Mouse (Mus musculus) MEL-GATA-1-ER (cell line): ENCODE measurements around the gene Lrrfip2.

Experiments
- DNase-seq: peaks from one replicate; pipeline ENCODE4 v3.0.0-alpha.2; 2012; ENCODE audit warnings: low read depth; ENCODE audit errors: extremely low read depth

The Lrrfip2 gene

GRCm38 (mm10) chr9:111118252-111118890 lies 979 bp downstream of the Lrrfip2 start:
- DNase-seq: peak; percentile 39

DNA sequence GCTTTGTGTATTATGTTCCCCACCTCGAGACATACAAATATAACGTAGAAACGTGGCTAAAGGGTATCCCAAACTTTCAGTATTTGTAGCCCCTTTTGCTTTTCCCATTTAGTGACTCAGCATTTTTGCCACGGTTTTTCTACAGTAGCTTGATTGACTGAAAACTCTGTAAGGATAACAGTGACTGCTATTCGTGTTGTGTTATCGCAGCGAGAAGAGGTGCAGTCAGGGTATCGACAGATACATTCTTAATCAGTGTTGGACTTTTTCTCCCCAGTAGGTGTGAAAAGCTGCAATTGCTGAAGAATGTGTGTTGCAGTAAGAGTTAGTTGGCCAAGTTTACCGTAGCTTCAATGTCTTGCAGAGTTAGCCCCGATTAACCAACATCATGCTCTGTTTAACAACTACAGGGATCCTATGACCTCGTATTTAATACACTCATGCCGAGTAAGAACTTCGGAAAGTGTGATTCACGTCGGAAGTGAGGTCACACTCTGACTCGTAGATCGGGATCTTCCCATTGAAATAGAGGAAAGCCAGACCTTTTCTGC lies 1.6 kb downstream of the Lrrfip2 start:
- DNase-seq: no peak

DNA sequence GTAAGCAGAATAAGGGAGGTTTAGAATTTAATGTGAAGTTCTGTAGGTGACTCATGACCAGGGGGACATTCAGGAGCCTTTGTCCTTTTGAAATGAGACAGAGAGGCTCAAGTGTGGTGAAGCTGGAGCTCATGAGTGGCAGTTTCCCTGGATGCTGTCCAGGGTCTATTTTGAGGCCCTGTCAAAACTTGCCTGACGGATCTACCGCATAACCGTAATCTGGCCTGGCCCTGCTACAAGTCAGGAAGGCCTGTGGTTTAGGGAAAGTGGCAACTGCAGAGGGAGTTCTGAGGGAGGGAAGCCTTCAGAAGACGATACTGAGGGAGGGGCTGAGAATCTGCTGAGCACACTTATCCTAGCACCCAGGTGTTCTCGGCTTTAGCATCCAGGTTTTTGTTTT lies 5.1 kb downstream of the Lrrfip2 start:
- peak; percentile 71 for DNase-seq

- no peak for DNase-seq
Measured at GRCm38 (mm10) chr9:111123336-111123735, 5.9 kb downstream of the Lrrfip2 start.

GRCm38 (mm10) chr9:111124440-111124839 lies 7.0 kb downstream of the Lrrfip2 start:
- no peak for DNase-seq

DNA sequence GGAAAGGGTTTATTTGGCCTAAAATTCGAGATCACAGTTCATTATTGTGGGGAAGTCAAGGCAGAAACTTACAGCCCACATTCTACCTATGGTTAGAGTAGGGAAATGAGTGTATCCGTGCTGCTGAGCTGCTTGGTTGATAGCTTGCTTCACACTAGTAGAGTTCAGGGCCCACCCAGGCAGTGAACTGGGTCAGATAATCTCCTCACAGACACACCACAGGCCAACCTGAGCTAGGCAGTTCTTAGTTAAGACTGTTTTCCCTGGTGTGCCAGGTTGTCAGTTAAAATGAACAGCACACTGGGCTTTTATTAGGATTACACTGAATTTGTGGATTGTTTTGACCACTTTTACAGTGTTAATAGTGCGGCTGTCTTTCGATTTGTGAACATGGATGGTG lies 9.3 kb downstream of the Lrrfip2 start:
- DNase-seq: no peak

GRCm38 (mm10) chr9:111127749-111128148 lies 10.4 kb downstream of the Lrrfip2 start:
- DNase-seq: no peak

GRCm38 (mm10) chr9:111130126-111130525 lies 12.7 kb downstream of the Lrrfip2 start:
- no peak for DNase-seq

DNA sequence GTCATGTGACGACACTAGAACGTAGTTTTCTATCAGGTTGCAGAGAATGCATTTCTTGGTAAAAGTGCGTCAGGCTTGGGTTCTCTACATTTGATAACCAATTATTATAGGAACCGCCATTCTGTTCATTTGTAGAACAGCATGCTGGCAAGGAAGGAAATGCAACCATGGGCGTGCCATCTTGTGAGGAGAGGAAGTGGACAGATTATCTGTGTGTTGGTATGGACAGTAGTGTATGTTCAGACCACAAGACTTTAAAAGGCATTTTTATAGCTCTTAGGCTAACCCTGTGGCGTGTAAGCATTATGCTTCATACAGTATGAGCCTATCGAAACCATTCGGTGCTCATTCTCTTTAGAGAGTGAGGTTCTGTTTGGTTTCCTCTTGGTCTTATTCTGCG lies 20.8 kb downstream of the Lrrfip2 start:
- no peak for DNase-seq

DNA sequence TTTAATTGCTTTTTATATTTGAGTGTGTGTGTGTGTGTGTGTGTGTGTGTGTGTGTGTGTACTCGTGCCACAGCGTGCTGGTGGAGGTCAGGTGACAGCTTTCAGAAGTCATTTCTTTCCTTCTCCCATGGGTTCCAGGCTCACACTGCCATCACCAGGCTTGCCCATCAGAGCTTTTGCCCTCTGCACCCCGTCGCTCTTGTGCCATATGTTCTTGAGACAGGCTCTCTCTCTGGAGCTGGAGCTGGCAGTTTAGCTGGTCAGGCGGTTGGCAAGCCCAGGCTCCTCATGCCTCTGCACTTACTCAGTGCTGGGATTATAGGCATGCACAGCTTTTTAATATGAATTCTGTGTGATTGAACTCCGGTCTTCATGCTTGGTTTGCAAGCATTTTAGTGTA lies 25.3 kb downstream of the Lrrfip2 start:
- no peak for DNase-seq

DNA sequence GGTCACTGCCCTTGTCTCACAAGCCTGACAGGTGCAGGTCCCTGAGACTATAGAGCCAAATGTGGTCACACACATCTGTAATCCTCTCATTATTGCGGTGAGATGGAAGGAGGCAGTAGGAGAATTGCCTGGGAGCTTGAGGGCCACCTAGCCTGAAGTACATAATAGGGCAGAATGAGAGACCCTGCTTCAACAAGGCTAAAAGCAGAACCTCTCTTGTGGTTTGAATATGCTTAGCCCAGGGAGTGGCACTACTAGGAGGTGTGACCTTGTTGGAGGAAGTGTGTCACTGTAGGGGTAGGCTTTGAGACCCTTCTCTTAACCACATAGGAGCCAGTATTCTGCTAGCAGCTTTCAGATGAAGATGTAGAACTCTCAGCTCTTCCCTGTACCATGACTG lies 26.0 kb downstream of the Lrrfip2 start:
- DNase-seq: peak; percentile 41

DNA sequence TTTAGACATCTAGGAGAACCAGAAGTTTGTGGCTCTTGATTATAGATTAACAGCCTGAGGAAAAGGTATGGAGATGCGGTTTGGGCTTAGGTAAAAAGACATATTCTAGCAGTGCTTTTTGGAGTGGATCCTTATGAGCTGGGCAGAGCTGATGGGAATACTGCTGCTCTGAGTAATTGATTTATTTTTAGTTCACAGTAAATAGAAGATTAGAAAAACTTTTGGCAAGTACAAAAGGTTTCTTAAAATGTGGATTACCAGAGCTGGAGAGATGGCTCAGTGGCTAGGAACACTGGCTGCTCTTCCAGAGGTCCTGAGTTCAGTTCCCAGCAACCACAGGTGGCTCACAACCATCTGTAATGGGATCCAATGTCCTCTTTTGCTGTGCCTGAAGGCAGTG lies 27.3 kb downstream of the Lrrfip2 start:
- DNase-seq: no peak

DNA sequence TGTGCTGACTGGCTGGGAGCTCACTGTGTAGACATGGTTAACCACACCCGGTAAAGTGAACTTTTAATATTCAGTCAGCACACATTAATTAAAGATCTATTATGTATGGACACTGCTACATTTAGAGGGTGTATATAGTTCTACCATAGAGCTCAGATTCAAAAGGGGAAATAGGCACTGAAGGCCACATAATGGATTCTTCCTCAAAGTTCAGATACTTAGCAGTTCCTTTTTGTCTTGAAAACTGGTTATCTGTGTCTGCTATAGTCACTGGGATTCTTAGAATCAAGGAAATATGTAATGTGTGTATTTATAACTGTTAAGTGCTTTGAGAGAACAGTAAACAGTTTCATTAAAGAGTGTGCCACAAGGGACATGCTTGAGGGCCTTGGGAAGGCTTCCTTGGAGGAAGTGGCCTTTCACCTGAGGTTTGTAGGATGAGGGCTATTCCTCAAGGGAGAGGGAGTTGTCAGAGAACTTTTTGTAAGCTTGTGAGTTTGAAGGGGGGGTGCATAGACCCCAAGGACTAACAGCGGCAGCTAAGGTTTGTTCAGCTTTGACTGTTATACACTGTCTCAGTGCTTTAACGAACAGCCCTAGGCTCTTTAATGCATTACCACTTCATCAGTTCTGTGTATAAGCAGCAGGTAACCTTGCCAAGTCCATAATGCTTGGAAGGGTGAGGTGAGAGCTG lies 28.3 kb downstream of the Lrrfip2 start:
- peak; percentile 77 for DNase-seq

GRCm38 (mm10) chr9:111146216-111146798 lies 28.9 kb downstream of the Lrrfip2 start:
- DNase-seq: no peak

GRCm38 (mm10) chr9:111148006-111148405 lies 30.6 kb downstream of the Lrrfip2 start:
- DNase-seq: no peak

GRCm38 (mm10) chr9:111148414-111148813 lies 31.0 kb downstream of the Lrrfip2 start:
- no peak for DNase-seq

DNA sequence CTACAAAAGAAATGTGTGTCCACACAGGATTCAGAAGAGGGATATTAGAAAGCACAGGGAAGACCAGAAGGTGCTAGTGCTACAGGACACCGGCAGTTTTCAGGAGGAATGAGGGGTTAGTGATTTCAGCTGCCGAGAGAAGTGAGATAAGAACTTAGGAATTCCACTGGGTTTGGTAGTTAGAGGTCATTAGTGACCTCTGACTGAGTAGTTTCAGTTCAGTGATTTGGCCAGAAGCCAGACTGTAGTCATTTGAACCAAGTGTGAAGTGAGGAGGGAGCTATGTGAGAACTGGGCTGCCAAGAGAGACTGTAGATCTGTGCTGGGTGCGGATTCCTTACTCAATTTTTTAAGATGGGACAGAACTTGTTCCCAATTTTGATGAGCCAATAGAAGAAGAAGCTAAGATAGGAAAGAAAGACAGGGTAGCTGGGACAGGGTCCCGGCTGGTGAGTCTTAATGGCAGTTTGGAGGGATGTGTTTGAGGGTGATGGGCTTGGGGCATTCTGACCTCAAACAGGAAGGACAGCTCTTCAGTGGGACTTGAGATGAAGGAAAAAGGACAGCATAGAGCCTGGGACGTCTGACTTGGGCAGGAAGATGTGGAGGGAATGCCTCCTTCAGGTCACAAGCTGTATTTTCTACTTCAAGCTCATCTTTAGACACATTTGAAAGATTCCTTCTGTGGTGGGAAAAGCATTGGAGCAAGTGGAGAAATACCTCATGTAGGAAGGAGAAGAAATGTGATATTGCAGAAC lies 32.0 kb downstream of the Lrrfip2 start:
- no peak for DNase-seq

GRCm38 (mm10) chr9:111152314-111152897 lies 35.0 kb downstream of the Lrrfip2 start:
- no peak for DNase-seq

GRCm38 (mm10) chr9:111153026-111153425 lies 35.6 kb downstream of the Lrrfip2 start:
- no peak for DNase-seq

GRCm38 (mm10) chr9:111155764-111156458 lies 38.5 kb downstream of the Lrrfip2 start:
- no peak for DNase-seq

DNA sequence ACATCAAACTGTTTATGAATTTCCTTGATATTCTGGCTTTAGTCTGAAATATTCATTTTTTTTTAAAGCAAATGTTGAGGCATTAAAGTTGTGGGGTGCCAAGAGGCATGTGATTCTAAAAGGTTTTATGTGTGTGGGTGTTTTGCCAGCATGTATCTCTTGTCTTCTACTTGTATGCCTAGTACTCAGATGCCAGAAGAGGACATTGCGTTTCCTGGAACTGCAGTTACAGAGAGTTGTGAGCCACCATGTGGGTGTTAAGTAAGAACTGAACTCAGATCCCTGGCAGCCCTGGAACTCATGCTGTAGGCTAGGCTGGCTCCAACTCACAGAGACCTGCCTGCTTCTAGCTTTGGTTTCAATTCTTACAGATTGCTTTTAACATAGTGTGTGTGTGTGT lies 42.2 kb downstream of the Lrrfip2 start:
- no peak for DNase-seq
